Comparison of ENCODE assay signal across 20 mouse cellular contexts in genomic region chr4:48905196-48905867, GRCm38 (mm10).
DNase-seq lines count a peak whose midpoint lies in the region; ATAC-seq and TF ChIP-seq lines count a peak whose summit lies in the region.
"Had no signal": no experiment of that assay in that cellular context is flagged by ENCODE, and none has a peak within 500 bp of the region (broad histone marks: within the 10 kb centered on the region; RNA-seq: fewer than 3 reads in every experiment).

No protein-coding gene starts in this region.

- H3K4me3 ChIP-seq in embryonic facial prominence, embryonic 14.5 days (ENCODE audit: low read depth, low read length), result no peak overlapping the region
- H3K4me3 ChIP-seq in embryonic facial prominence, embryonic 10.5 days, result no peak overlapping the region
- no peak overlapping the region for H3K4me3 ChIP-seq in limb, embryonic 11.5 days (ENCODE audit: low read depth, low read length)
- H3K4me3 ChIP-seq in limb, embryonic 10.5 days, result no peak overlapping the region
- no peak overlapping the region for H3K4me3 ChIP-seq in limb, embryonic 13.5 days
- H3K4me3 ChIP-seq in thymus, adult 2 months (ENCODE audit: control insufficient read depth, insufficient read depth, low read length), result no peak overlapping the region
- H3K4me3 ChIP-seq: gastrocnemius, adult 2 months had no signal

- ATAC-seq in embryonic facial prominence, embryonic 14.5 days (ENCODE audit: low read depth), result no peak
- no peak for ATAC-seq in limb, embryonic 11.5 days (ENCODE audit: insufficient number of reproducible peaks, low FRiP score, low TSS enrichment, low read depth)
- ATAC-seq in Patski, result peak; percentile 57
- ATAC-seq in limb, embryonic 13.5 days (ENCODE audit: low FRiP score, low read depth), result 0 out of 2 replicates have a peak, but pooled peaks have one; percentile 24
- ATAC-seq: forebrain, postnatal 0 days; liver, postnatal 0 days; lung, postnatal 0 days; midbrain, embryonic 16.5 days had no signal

- WGBS in embryonic facial prominence, embryonic 14.5 days, result 58% methylated on average over 9 of the region's 9 CpGs
- 86% methylated on average over 9 of the region's 9 CpGs for WGBS in embryonic facial prominence, embryonic 10.5 days
- WGBS in limb, embryonic 11.5 days, result 54% methylated on average over 9 of the region's 9 CpGs
- WGBS in limb, embryonic 10.5 days, result 80% methylated on average over 9 of the region's 9 CpGs
- WGBS in limb, embryonic 13.5 days, result 37% methylated on average over 9 of the region's 9 CpGs
- WGBS in thymus, adult 2 months, result 85% methylated on average over 9 of the region's 9 CpGs

- DNase-seq in embryonic facial prominence, embryonic 14.5 days (ENCODE audit: low spot score), result peak; percentile 12
- no peak for DNase-seq in embryonic facial prominence, embryonic 10.5 days (ENCODE audit: low spot score)
- DNase-seq in limb, embryonic 11.5 days (ENCODE audit: low spot score), result peak; percentile 31
- DNase-seq in limb, embryonic 10.5 days (ENCODE audit: low spot score), result no peak
- DNase-seq in Patski (ENCODE audit: low read depth, low spot score), result no peak
- no peak for DNase-seq in retina, postnatal 1 day
- no peak for DNase-seq in thymus, adult 2 months
- DNase-seq: cerebellum, adult 2 months; cerebellum, postnatal 36 days; forebrain, postnatal 0 days; gastrocnemius, adult 2 months; kidney, adult 11 months; kidney, postnatal 4 days; liver, postnatal 0 days; thymus, postnatal 25 days had no signal

- no peaks in the 10 kb centered on the region for H3K9me3 ChIP-seq in embryonic facial prominence, embryonic 14.5 days (ENCODE audit: control insufficient read depth, low read length)
- no peaks in the 10 kb centered on the region for H3K9me3 ChIP-seq in embryonic facial prominence, embryonic 10.5 days
- H3K9me3 ChIP-seq in limb, embryonic 11.5 days (ENCODE audit: control insufficient read depth, low read length), result no peaks in the 10 kb centered on the region
- no peaks in the 10 kb centered on the region for H3K9me3 ChIP-seq in limb, embryonic 10.5 days (replicated peaks)
- H3K9me3 ChIP-seq in limb, embryonic 13.5 days, result no peaks in the 10 kb centered on the region

- no peak for TF ChIP-seq CTCF in Patski (IDR thresholded peaks at IDR 0.05)
- TF ChIP-seq CTCF in thymus, adult 2 months (IDR thresholded peaks at IDR 0.05; ENCODE audit: borderline replicate concordance, control insufficient read depth, extremely low read depth, insufficient read depth, low read length, poor library complexity), result no peak

- H3K4me1 ChIP-seq in embryonic facial prominence, embryonic 14.5 days (ENCODE audit: control insufficient read depth, insufficient read depth, low read length), result no peaks in the 10 kb centered on the region
- H3K4me1 ChIP-seq in embryonic facial prominence, embryonic 10.5 days, result no peaks in the 10 kb centered on the region
- H3K4me1 ChIP-seq in limb, embryonic 11.5 days (ENCODE audit: control insufficient read depth, insufficient read depth, low read length), result peaks cover 4% of the 10 kb centered on the region; the same call in 1 of the 2 replicates
- H3K4me1 ChIP-seq in limb, embryonic 10.5 days, result peaks cover 35% of the 10 kb centered on the region
- peaks cover 15% of the 10 kb centered on the region for H3K4me1 ChIP-seq in limb, embryonic 13.5 days
- no peaks in the 10 kb centered on the region for H3K4me1 ChIP-seq in thymus, adult 2 months (replicated peaks; ENCODE audit: control insufficient read depth, insufficient read depth, low read length)

- POLR2A ChIA-PET in Patski (lab: Charles Lee), result no interaction called here

- H3K27ac ChIP-seq in embryonic facial prominence, embryonic 14.5 days (replicated peaks; ENCODE audit: low read depth, low read length), result no peak overlapping the region
- H3K27ac ChIP-seq in embryonic facial prominence, embryonic 10.5 days (replicated peaks), result no peak overlapping the region
- no peak overlapping the region for H3K27ac ChIP-seq in limb, embryonic 11.5 days (replicated peaks; ENCODE audit: low read depth, low read length)
- no peak overlapping the region for H3K27ac ChIP-seq in limb, embryonic 10.5 days
- no peak overlapping the region for H3K27ac ChIP-seq in limb, embryonic 13.5 days
- no peak overlapping the region for H3K27ac ChIP-seq in thymus, adult 2 months (ENCODE audit: control insufficient read depth, insufficient read depth, low read length)
- H3K27ac ChIP-seq: gastrocnemius, adult 2 months; macrophage had no signal

- H3K4me2 ChIP-seq in embryonic facial prominence, embryonic 14.5 days (ENCODE audit: low read depth, low read length), result no peak overlapping the region
- H3K4me2 ChIP-seq in limb, embryonic 11.5 days (ENCODE audit: low read depth, severe bottlenecking), result no peak overlapping the region
- H3K4me2 ChIP-seq in limb, embryonic 13.5 days (replicated peaks), result no peak overlapping the region
- H3K4me2 ChIP-seq: liver, embryonic 11.5 days had no signal

- H3K9ac ChIP-seq in embryonic facial prominence, embryonic 14.5 days (ENCODE audit: low read depth, low read length), result no peak overlapping the region
- no peak overlapping the region for H3K9ac ChIP-seq in limb, embryonic 11.5 days (ENCODE audit: low read length)
- H3K9ac ChIP-seq in limb, embryonic 13.5 days, result no peak overlapping the region
- H3K9ac ChIP-seq: forebrain, postnatal 0 days; liver, postnatal 0 days had no signal

- no peaks in the 10 kb centered on the region for H3K27me3 ChIP-seq in embryonic facial prominence, embryonic 14.5 days (replicated peaks; ENCODE audit: control insufficient read depth, insufficient read depth, low read length)
- no peaks in the 10 kb centered on the region for H3K27me3 ChIP-seq in embryonic facial prominence, embryonic 10.5 days (replicated peaks; ENCODE audit: low read depth, poor library complexity, severe bottlenecking)
- no peaks in the 10 kb centered on the region for H3K27me3 ChIP-seq in limb, embryonic 11.5 days (ENCODE audit: control insufficient read depth, insufficient read depth, low read length)
- H3K27me3 ChIP-seq in limb, embryonic 10.5 days (ENCODE audit: low read depth, poor library complexity, severe bottlenecking), result no peaks in the 10 kb centered on the region
- H3K27me3 ChIP-seq in Patski, result no peaks in the 10 kb centered on the region
- H3K27me3 ChIP-seq in limb, embryonic 13.5 days, result no peaks in the 10 kb centered on the region; the same call in 1 of the 2 replicates
- no peaks in the 10 kb centered on the region for H3K27me3 ChIP-seq in thymus, adult 2 months (ENCODE audit: control insufficient read depth, insufficient read depth, low read length)

- H3K36me3 ChIP-seq in embryonic facial prominence, embryonic 14.5 days (ENCODE audit: control insufficient read depth, insufficient read depth, low read length), result no peaks in the 10 kb centered on the region
- no peaks in the 10 kb centered on the region for H3K36me3 ChIP-seq in embryonic facial prominence, embryonic 10.5 days (replicated peaks)
- no peaks in the 10 kb centered on the region for H3K36me3 ChIP-seq in limb, embryonic 11.5 days (ENCODE audit: control insufficient read depth, insufficient read depth, low read length)
- no peaks in the 10 kb centered on the region for H3K36me3 ChIP-seq in limb, embryonic 10.5 days
- H3K36me3 ChIP-seq in limb, embryonic 13.5 days, result no peaks in the 10 kb centered on the region
- H3K36me3 ChIP-seq in thymus, adult 2 months (ENCODE audit: control insufficient read depth, insufficient read depth, low read length), result no peaks in the 10 kb centered on the region

- CTCF ChIA-PET in Patski (lab: Charles Lee), result no interaction called here

- no peak for TF ChIP-seq POLR2A in thymus, adult 2 months (IDR thresholded peaks at IDR 0.05; ENCODE audit: control insufficient read depth, extremely low read depth, insufficient read depth, low read length, poor library complexity)

- in situ Hi-C loops in Patski (cut with MboI; ENCODE audit: low pct_unique_long_range_greater_than_20kb), result loop anchor here (5.0 kb wide), 1 partner anchor 37 kb away; no protein-coding TSS in a partner anchor

Comparison
In these comparisons a context has a peak if more than half of its experiments do, and no peak if none do; other contexts are left out.
1. ATAC-seq: peak in Patski (single experiment) and limb, embryonic 13.5 days (single experiment); none in embryonic facial prominence, embryonic 14.5 days (single experiment) and limb, embryonic 11.5 days (single experiment).
2. DNase-seq: peak in embryonic facial prominence, embryonic 14.5 days (single experiment) and limb, embryonic 11.5 days (single experiment); none in embryonic facial prominence, embryonic 10.5 days (single experiment), limb, embryonic 10.5 days (single experiment), Patski (single experiment), retina, postnatal 1 day (single experiment) and thymus, adult 2 months (single experiment).